Comparison of ENCODE assay signal across 7 mouse cellular contexts in genomic region chr2:6220141-6220805, GRCm38 (mm10). TPM values are rescaled to one million over a fixed set of nuclear protein-coding genes. Genes with fewer than 3 reads are reported as not detected.
DNase-seq lines count a peak whose midpoint lies in the region; ATAC-seq and TF ChIP-seq lines count a peak whose summit lies in the region.

No protein-coding gene starts in this region.

- H3K9ac ChIP-seq in intestine, postnatal 0 days (ENCODE audit: low read depth, low read length), result no peak overlapping the region
- no peak overlapping the region for H3K9ac ChIP-seq in midbrain, embryonic 11.5 days (ENCODE audit: low read length)

- peak; percentile 98 for TF ChIP-seq CTCF in intestine, postnatal 0 days (IDR thresholded peaks at IDR 0.05; ENCODE audit: low read depth)

- H3K4me2 ChIP-seq in intestine, postnatal 0 days (replicated peaks; ENCODE audit: low read depth), result no peak overlapping the region
- H3K4me2 ChIP-seq in midbrain, embryonic 11.5 days, result no peak overlapping the region

- ATAC-seq in intestine, postnatal 0 days, result peak; percentile 73
- ATAC-seq in midbrain, embryonic 11.5 days (ENCODE audit: low FRiP score), result peak; percentile 80; the same call in 1 of the 2 replicates

- peak; percentile 78 for DNase-seq in ZHBTc4 (ENCODE audit: low read depth, low spot score)
- peak; percentile 85 to 90 for DNase-seq in cerebellum, postnatal 25 days
- peak; percentile 73 for DNase-seq in gastrocnemius, adult 18-20 months (ENCODE audit: low spot score)
- DNase-seq in left cerebral cortex, postnatal 36 days (ENCODE audit: low spot score in 2 of 2), result peak; percentile 58 to 79
- peak; percentile 94 for DNase-seq in midbrain, embryonic 11.5 days (ENCODE audit: low spot score, missing footprints)
- DNase-seq in spleen, adult 18-20 months, result peak; percentile 65 to 86

- intact Hi-C loops in left cerebral cortex, postnatal 36 days (cut with DNase I), result loop anchor here (1.0 to 2.0 kb wide), 2 partner anchors 103 to 185 kb away; partner anchors contain the start of gene Usp6nl

- no peak overlapping the region for H3K4me3 ChIP-seq in intestine, postnatal 0 days (ENCODE audit: low read depth, low read length)
- no peak overlapping the region for H3K4me3 ChIP-seq in midbrain, embryonic 11.5 days (ENCODE audit: low read depth, low read length)

- no peaks in the 10 kb centered on the region for H3K9me3 ChIP-seq in intestine, postnatal 0 days (ENCODE audit: control insufficient read depth)
- peaks cover 5% of the 10 kb centered on the region; the same call in 1 of the 2 replicates for H3K9me3 ChIP-seq in midbrain, embryonic 11.5 days (ENCODE audit: control insufficient read depth, low read length)

- no peak overlapping the region for H3K27ac ChIP-seq in intestine, postnatal 0 days (ENCODE audit: low read depth, low read length)
- H3K27ac ChIP-seq in midbrain, embryonic 11.5 days (ENCODE audit: low read depth, low read length), result no peak overlapping the region

- no peaks in the 10 kb centered on the region for H3K36me3 ChIP-seq in intestine, postnatal 0 days (ENCODE audit: control insufficient read depth, insufficient read depth)
- no peaks in the 10 kb centered on the region for H3K36me3 ChIP-seq in midbrain, embryonic 11.5 days (ENCODE audit: control insufficient read depth, insufficient read depth, low read length)

- no peaks in the 10 kb centered on the region for H3K27me3 ChIP-seq in intestine, postnatal 0 days (replicated peaks; ENCODE audit: control insufficient read depth, insufficient read depth, low read length)
- no peaks in the 10 kb centered on the region for H3K27me3 ChIP-seq in midbrain, embryonic 11.5 days (ENCODE audit: control insufficient read depth, insufficient read depth, low read length)

- H3K4me1 ChIP-seq in intestine, postnatal 0 days (replicated peaks; ENCODE audit: control insufficient read depth, insufficient read depth, low read length), result no peaks in the 10 kb centered on the region
- no peaks in the 10 kb centered on the region; the same call in 1 of the 2 replicates for H3K4me1 ChIP-seq in midbrain, embryonic 11.5 days (ENCODE audit: control insufficient read depth, insufficient read depth, low read length)

- WGBS in intestine, postnatal 0 days, result 15% methylated on average over 4 of the region's 4 CpGs
- WGBS in midbrain, embryonic 11.5 days, result 20% methylated on average over 4 of the region's 4 CpGs

RNA-seq across cellular contexts. Expression of gene Echdc3, which starts 7.4 kb away (rescaled TPM):
- total RNA-seq in gastrocnemius, adult 18-20 months (2021), result 1 to 10 TPM; 5.2 to 5.8 TPM
- polyA plus RNA-seq in intestine, postnatal 0 days (2015; fragmentation: Nextera tagmentation; extraction: Ambion mirVana), result 3.1 and 3.8 TPM in 2 replicates
- under 1 TPM; 0.89 to 0.97 TPM for total RNA-seq in left cerebral cortex, postnatal 36 days (2021)
- 2.2 and 2.8 TPM in 2 replicates for polyA plus RNA-seq in midbrain, embryonic 11.5 days (2014; fragmentation: Nextera tagmentation; extraction: Ambion mirVana)
